Mouse (Mus musculus): ENCODE measurements around the gene Ace3. TPM values are rescaled to one million over a fixed set of nuclear protein-coding genes. Genes with fewer than 3 reads are reported as not detected.
A peak's percentile ranks its signal among the peaks of the same experiment; 100 is the strongest.
"Not testable (repeated sequence)": the region's sequence is repeated elsewhere in the genome, so short reads cannot be mapped to it uniquely, and the experiment has no call there.

Gene Ace3
- total RNA-seq, 4 experiments from 2014 or later = not detected

DNA sequence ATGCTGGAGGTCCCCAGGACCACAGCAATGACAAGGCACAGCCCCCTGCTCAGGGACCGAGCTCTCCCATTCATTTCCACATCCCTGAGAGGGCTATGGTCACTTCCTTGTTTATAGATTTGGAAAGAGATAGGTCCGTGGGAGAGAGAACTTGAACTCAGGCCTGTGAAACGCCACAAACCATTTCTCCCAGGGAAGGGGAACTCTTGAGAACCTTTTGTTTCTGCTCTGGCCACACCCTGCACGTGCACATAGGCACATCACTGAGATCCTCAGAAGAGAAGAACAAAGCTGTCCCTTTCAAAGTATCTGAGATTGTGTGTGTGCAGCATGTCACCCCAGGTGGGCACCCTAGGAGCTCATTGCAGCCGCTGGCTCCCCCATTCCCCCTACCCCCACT is 15.8 kb upstream of the Ace3 start:
- no peak for DNase-seq (ENCODE audit: low spot score)

GRCm38 (mm10) chr11:105984452-105984851 is 10.0 kb upstream of the Ace3 start:
- DNase-seq (ENCODE audit: low spot score) = no peak

GRCm38 (mm10) chr11:105987446-105987845 is 7.0 kb upstream of the Ace3 start:
- DNase-seq (ENCODE audit: low spot score) = no peak

DNA sequence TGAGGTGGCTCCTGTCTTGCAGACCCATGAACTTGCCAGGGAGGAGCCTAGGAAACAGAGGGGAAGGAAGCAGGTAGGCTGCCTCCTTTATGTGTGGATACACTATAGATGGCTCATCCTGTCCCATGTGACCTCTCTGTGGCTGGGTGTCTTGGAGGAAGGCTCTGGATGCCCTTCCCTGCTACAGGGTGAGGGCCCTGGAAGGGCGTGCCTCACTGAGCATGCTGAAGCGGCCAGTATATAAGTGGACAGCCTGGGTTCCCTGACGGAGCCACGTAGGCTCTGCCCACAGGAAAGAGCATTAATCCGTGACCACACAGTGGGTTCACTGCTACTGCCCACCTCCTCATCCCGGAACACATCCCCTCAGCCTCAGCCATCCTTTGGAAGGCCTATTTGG is 5.0 kb upstream of the Ace3 start:
- DNase-seq (ENCODE audit: low spot score) = no peak

GRCm38 (mm10) chr11:105990231-105990630 is 4.2 kb upstream of the Ace3 start:
- DNase-seq (ENCODE audit: low spot score) = no peak

- DNase-seq (ENCODE audit: low spot score) = no peak
These were observed 5.6 kb downstream of the Ace3 start for GRCm38 (mm10) chr11:106000062-106000461.

GRCm38 (mm10) chr11:106001718-106002117 is 7.2 kb downstream of the Ace3 start:
- peak; percentile 22 for DNase-seq (ENCODE audit: low spot score)

DNA sequence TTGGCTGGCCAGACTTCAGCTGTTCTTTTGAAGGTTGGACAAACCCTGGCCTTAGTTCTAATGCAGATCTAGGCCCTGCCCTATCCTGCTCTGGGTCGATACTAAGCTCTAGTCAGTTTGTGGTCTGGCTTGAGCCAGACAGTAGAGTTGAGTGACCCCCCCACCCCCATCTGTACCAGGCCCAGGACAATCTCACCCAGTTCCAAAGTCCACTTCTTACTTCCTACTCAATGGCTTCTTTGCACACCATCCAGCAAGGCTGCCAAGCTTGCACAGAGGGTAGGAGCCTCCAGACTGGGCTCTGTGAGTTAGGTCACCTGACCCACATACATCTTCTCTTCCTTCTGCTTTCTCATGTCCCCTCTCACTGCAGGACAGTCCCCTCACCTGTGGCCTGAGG is 10.1 kb downstream of the Ace3 start:
- no peak for DNase-seq (ENCODE audit: low spot score)

- DNase-seq (ENCODE audit: low spot score) = no peak
These were observed 11.5 kb downstream of the Ace3 start for GRCm38 (mm10) chr11:106005970-106006369.

DNA sequence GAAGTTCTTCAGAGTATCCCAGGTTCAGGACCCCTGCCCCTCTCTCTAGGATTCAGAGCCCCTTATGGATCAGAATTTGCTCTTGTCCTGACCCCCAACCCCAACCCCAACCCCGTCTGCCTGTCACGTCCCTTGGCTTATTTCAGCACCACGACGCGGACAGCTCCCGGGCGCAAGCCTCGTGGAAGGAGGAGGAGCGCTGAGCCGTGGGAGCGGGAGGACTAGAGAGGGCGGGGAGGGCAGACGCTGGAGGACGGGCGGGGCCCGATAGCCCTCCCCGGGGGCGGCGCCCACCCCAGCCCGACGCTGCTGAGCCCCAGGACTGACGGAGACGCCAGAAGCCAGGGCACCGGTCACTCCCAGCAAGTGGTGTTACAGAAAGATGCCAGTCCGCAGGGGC is 13.3 kb downstream of the Ace3 start, which contains the start of gene Kcnh6:
TSS of gene Kcnh6 (plus strand) at position 304 of the 400 bp plus-strand sequence.
- DNase-seq (ENCODE audit: low spot score) = peak; percentile 38

GRCm38 (mm10) chr11:106012711-106013110 is 18.2 kb downstream of the Ace3 start:
- DNase-seq (ENCODE audit: low spot score) = no peak

DNA sequence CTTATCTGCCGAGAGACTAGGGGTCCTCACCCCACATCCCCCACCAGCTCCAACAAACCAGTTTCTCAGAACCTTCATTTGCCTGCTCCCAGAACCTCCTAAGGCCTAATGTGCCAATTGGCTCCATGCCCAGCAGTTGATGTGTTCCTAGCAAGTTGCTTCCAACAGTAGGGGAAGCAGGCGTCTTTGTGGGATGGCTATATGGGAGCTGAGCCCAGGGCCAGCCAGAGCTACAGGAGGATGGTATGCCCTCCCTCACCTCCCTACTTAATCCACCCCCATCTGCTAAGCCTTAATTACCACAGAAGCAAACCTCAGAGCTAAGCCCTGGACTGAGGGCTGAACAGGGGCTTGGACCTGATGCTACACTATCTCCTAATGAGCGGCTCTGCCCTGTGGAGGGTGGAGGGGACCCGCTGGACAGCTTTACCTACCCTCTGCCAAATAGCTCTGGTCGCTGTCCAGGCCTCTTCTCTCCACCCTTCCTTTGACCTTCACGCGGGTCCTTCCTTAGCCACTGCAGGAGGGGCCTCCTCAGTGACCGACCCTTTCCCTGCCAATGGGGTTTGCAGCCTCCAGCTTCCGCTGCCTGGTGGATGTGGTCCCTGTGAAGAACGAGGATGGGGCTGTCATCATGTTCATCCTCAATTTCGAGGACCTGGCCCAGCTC is 19.2 kb downstream of the Ace3 start:
- peak; percentile 27 for DNase-seq (ENCODE audit: low spot score)

- no peak for DNase-seq (ENCODE audit: low spot score)
These were observed 22.0 kb downstream of the Ace3 start for GRCm38 (mm10) chr11:106016440-106016839.

GRCm38 (mm10) chr11:106020051-106020763 is 25.7 kb downstream of the Ace3 start:
- no peak for DNase-seq (ENCODE audit: low spot score)

DNA sequence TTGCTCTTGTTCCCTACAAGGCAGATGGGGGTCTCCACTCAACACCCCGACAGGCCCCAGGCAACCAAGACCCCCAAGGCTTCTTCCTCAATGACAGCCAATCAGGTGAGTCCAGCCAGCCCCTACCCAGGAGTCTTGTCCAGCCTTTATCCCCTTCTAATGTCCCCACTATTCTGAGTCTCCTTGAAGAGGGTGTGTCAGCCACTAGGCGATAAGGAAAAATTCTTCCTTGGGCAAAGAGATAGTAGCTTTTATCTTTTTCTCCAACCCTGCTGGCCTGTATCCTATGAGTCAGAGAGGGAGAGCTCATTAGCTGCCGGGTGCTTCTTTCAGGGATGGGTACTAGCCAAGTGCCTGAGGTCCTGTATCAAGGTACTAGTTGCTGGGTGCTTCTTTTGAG is 31.3 kb downstream of the Ace3 start:
- no peak for DNase-seq (ENCODE audit: low spot score)

GRCm38 (mm10) chr11:106026465-106027151 is 32.1 kb downstream of the Ace3 start:
- DNase-seq (ENCODE audit: low spot score) = peak; percentile 28

GRCm38 (mm10) chr11:106027607-106028006 is 33.1 kb downstream of the Ace3 start:
- DNase-seq (ENCODE audit: low spot score) = no peak

DNA sequence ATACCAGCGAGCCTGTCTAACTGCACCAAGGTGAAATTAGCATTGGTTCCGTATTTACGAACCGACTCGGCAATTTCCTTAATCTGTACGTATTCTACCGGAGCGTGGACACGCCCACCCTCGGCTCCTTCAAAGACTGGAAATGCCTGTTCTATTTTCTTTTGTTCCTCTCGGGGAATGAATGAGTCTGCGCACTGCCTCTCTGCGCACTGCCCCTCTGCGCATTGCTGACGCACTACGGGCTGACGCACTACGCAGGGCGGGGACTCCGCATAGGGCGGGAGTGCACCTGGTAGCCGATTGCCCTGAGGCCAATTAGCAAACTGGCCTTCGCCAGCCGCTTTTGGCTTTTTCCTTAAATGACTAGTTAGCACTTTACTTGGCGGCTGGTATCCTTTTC is 37.6 kb downstream of the Ace3 start:
- DNase-seq (ENCODE audit: low spot score) = not testable (repeated sequence)

GRCm38 (mm10) chr11:106033491-106033919 is 39.0 kb downstream of the Ace3 start:
- DNase-seq (ENCODE audit: low spot score) = no peak

GRCm38 (mm10) chr11:106034986-106035385 is 40.5 kb downstream of the Ace3 start:
- no peak for DNase-seq (ENCODE audit: low spot score)

DNA sequence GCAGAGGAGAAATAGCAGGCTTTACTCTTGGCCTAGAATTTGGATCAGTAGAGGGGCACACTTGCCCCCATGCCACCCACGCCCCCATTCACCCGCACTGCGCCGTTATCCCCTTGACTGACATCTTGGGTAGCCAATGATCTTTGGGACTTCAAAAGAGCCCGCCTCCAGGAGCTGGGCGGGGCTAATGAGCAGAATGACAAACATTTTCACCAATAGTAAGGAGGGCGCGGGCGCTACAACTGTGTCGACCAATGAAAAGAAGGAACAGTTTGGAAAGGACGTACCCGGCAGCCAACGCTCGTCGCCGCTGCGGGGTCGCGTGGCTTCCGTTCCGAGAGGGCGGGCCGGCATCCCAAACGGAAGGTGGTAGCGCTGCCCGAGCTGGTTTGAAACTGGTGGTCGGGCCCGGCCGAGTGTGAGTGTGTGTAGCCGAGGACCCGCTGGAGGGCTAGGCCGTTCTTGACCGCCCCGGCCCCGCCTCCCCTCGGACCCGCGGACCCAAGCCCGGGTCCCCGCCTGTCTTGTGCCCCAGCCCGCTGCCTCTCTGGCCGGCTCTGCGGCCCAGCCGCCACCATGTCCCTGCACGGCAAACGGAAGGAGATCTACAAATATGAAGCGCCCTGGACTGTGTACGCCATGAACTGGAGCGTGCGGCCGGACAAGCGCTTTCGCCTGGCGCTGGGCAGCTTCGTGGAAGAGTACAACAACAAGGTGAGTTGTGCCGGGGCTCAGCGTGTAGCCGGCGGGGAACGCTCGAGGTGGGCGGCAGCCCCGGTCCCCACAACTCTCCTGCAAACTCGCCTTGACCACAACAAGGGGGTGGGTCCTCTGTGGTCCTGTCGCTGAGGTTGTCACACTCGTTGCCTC is 42.3 kb downstream of the Ace3 start, which contains the start of gene Dcaf7:
TSS of gene Dcaf7 (plus strand) at position 325 of the 870 bp plus-strand sequence.
- DNase-seq (ENCODE audit: low spot score) = peak; percentile 99

- DNase-seq (ENCODE audit: low spot score) = no peak
These were observed 42.9 kb downstream of the Ace3 start for GRCm38 (mm10) chr11:106037418-106037751.
